Mouse (Mus musculus) mature B cell (primary cell): ENCODE data around the gene Fbxl16.
"Not testable (repeated sequence)": the region's sequence is repeated elsewhere in the genome, so short reads cannot be mapped to it uniquely, and the experiment has no call there.

Experiments
- in situ Hi-C: fragments of 300-500 bp; cut with MboI; formaldehyde crosslinking; loops from 2 replicates; pipeline ENCODE4 v1.14.3; 2019

Gene Fbxl16

GRCm38 (mm10) chr17:25795609-25796092 is 13.2 kb upstream of the Fbxl16 start, which contains the start of gene AC134908.4:
AC134908.4 (minus strand) TSS chr17:25795659.
- in situ Hi-C loops, result no loop called here

GRCm38 (mm10) chr17:25796211-25796771 is 12.6 kb upstream of the Fbxl16 start:
- in situ Hi-C loops, result no loop called here

- in situ Hi-C loops, result no loop called here
These were observed 11.9 kb upstream of the Fbxl16 start, which contains the start of gene Metrn for GRCm38 (mm10) chr17:25796951-25797369. Metrn (minus strand) TSS chr17:25797136.

GRCm38 (mm10) chr17:25801029-25801428 is 7.9 kb upstream of the Fbxl16 start:
- in situ Hi-C loops, result loop anchor here (5.0 kb wide), 1 partner anchor 34 kb away; no protein-coding TSS in a partner anchor

- in situ Hi-C loops, result loop anchor here (5.0 kb wide), 1 partner anchor 36 kb away; no protein-coding TSS in a partner anchor
These were observed 5.9 kb upstream of the Fbxl16 start for GRCm38 (mm10) chr17:25802825-25803517.

GRCm38 (mm10) chr17:25806507-25806906 is 2.4 kb upstream of the Fbxl16 start:
- in situ Hi-C loops, result no loop called here

- in situ Hi-C loops, result not testable (repeated sequence)
These were observed 1.4 kb upstream of the Fbxl16 start for GRCm38 (mm10) chr17:25807452-25807851.

- in situ Hi-C loops, result no loop called here
These were observed 857 bp upstream of the Fbxl16 start for GRCm38 (mm10) chr17:25808028-25808427.

GRCm38 (mm10) chr17:25809606-25810340 is 888 bp downstream of the Fbxl16 start:
- in situ Hi-C loops, result no loop called here

- in situ Hi-C loops, result no loop called here
These were observed 2.0 kb downstream of the Fbxl16 start for GRCm38 (mm10) chr17:25810890-25811289.

GRCm38 (mm10) chr17:25813471-25813870 is 4.6 kb downstream of the Fbxl16 start:
- in situ Hi-C loops, result no loop called here

- in situ Hi-C loops, result no loop called here
These were observed 8.8 kb downstream of the Fbxl16 start for GRCm38 (mm10) chr17:25817662-25818061.

GRCm38 (mm10) chr17:25818851-25819780 is 10.2 kb downstream of the Fbxl16 start:
- in situ Hi-C loops, result no loop called here

GRCm38 (mm10) chr17:25823452-25823851 is 14.6 kb downstream of the Fbxl16 start, which contains the start of gene Wdr24:
Wdr24 (plus strand) TSS chr17:25823627.
- in situ Hi-C loops, result no loop called here

GRCm38 (mm10) chr17:25824362-25825142 is 15.7 kb downstream of the Fbxl16 start:
- in situ Hi-C loops, result no loop called here

- in situ Hi-C loops, result no loop called here
These were observed 16.4 kb downstream of the Fbxl16 start for GRCm38 (mm10) chr17:25825311-25825710.

- in situ Hi-C loops, result no loop called here
These were observed 17.2 kb downstream of the Fbxl16 start for GRCm38 (mm10) chr17:25825984-25826570.

- in situ Hi-C loops, result no loop called here
These were observed 18.1 kb downstream of the Fbxl16 start for GRCm38 (mm10) chr17:25827011-25827410.

GRCm38 (mm10) chr17:25827546-25828222 is 18.8 kb downstream of the Fbxl16 start:
- in situ Hi-C loops, result no loop called here

GRCm38 (mm10) chr17:25828223-25828594 is 19.3 kb downstream of the Fbxl16 start:
- in situ Hi-C loops, result no loop called here
